Mouse (Mus musculus): ENCODE results near the gene Vmn2r58.
"Not testable (repeated sequence)": the region's sequence is repeated elsewhere in the genome, so short reads cannot be mapped to it uniquely, and the experiment has no call there.

The Vmn2r58 gene

GRCm38 (mm10) chr7:41872612-41873011 lies at the start of gene Vmn2r58:
Gene Vmn2r58 (minus strand): TSS chr7:41872712.
- DNase-seq (ENCODE audit: low spot score): not testable (repeated sequence)
